Mouse (Mus musculus) heart, adult 2 months (tissue): ENCODE data around the gene Bptf. TPM values are rescaled to one million over a fixed set of nuclear protein-coding genes. Genes with fewer than 3 reads are reported as not detected.

Source experiments
- DNase-seq, 2 experiments: peaks; one replicate each; pipeline ENCODE4 v3.0.0; 2021
- H3K27ac ChIP-seq: fragments of 200-600 bp; 2 replicates; pipeline ENCODE4 v1.8.1; 2022
- H3K27me3 ChIP-seq: fragments of 200-500 bp; 2 replicates; pipeline ENCODE4 v1.6.1; 2012; ENCODE audit warnings: mild to moderate bottlenecking, low read length, inconsistent platforms, mixed read lengths; ENCODE audit not compliant: control insufficient read depth, insufficient read depth
- H3K36me3 ChIP-seq: fragments of 200-500 bp; 2 replicates; pipeline ENCODE4 v1.6.1; 2012; ENCODE audit warnings: low read length, inconsistent platforms; ENCODE audit not compliant: control insufficient read depth, insufficient read depth
- H3K4me1 ChIP-seq: fragments of 200-500 bp; 2 replicates; pipeline ENCODE4 v1.6.1; 2011; ENCODE audit warnings: low read length; ENCODE audit not compliant: control insufficient read depth, insufficient read depth
- H3K4me3 ChIP-seq: fragments of 200-600 bp; 2 replicates; pipeline ENCODE4 v1.8.1; 2022
- H3K79me2 ChIP-seq: fragments of 200-500 bp; replicated peaks from 2 replicates; pipeline ENCODE4 v1.6.1; 2012; ENCODE audit warnings: mild to moderate bottlenecking, inconsistent platforms, low read length, moderate library complexity, mixed read lengths; ENCODE audit not compliant: control insufficient read depth, insufficient read depth
- H3K9ac ChIP-seq: fragments of 200-500 bp; 2 replicates; pipeline ENCODE4 v1.6.1; 2012; ENCODE audit warnings: low read depth, mild to moderate bottlenecking, control low read depth, inconsistent platforms, low read length, mixed read lengths
- CTCF ChIP-seq: fragments of 200-600 bp; IDR thresholded peaks from 2 replicates; pipeline ENCODE4 v1.8.1; 2022; ENCODE audit warnings: antibody characterized with exemption, mild to moderate bottlenecking, moderate library complexity
- EP300 ChIP-seq: fragments of 200-500 bp; IDR thresholded peaks from 2 replicates; pipeline ENCODE4 v1.6.1; 2011; ENCODE audit warnings: low read depth, low read length, control low read depth; ENCODE audit not compliant: insufficient read depth
- POLR2A ChIP-seq: fragments of 200-500 bp; IDR thresholded peaks from 2 replicates; pipeline ENCODE4 v1.6.1; 2011; ENCODE audit warnings: mild to moderate bottlenecking, low read depth, low read length, control low read depth; ENCODE audit not compliant: insufficient read depth
- WGBS: fragments of 180-500 bp; shearing (Covaris S2); methylation state at CpG from one replicate; pipeline ENCODE4 v1.1.7; 2018; 5-methylcytosine and 5-hydroxymethylcytosine counted together
- intact Hi-C: fragments of 180-260 bp; cut with DNase I; formaldehyde crosslinking; loops from one replicate; pipeline ENCODE4 v1.15.1; 2025
- polyA plus RNA-seq: library from polyadenylated mRNA; depleted of rRNA; stranded (reverse); fragments of >200 nt; gene quantifications from 2 replicates; pipeline ENCODE4 v1.2.3, GENCODE M21; 2012
- total RNA-seq, 2 experiments: library from RNA; stranded (reverse); gene quantifications; 2 replicates each; pipeline ENCODE4 v1.2.3; 2021

Gene Bptf
- total and polyA plus RNA-seq, 3 experiments: 11.7 to 27.5 (median 25.6) TPM

GRCm38 (mm10) chr11:107044321-107044720 lies 87.6 kb downstream of the Bptf start:
- intact Hi-C loops: loop anchor here (2.0 kb wide), 1 partner anchor 194 kb away; no protein-coding TSS in a partner anchor
- H3K4me1 ChIP-seq: peaks cover 2% of the 10 kb centered on the region; the same call in 1 of the 2 replicates
- H3K27ac ChIP-seq: no peak overlapping the region
- no peak overlapping the region for H3K4me3 ChIP-seq
- TF ChIP-seq CTCF (peak; percentile 88), POLR2A (no peak)
- peak; percentile 63 to 66 for DNase-seq
- no peak overlapping the region for H3K9ac ChIP-seq
- WGBS: 18% methylated on average over 5 of the region's 5 CpGs
- H3K36me3 ChIP-seq: peaks cover 4% of the 10 kb centered on the region
- H3K27me3 ChIP-seq: no peaks in the 10 kb centered on the region
- no peaks in the 10 kb centered on the region for H3K79me2 ChIP-seq

GRCm38 (mm10) chr11:107043361-107043760 lies 88.6 kb downstream of the Bptf start:
- 87% methylated on average over 11 of the region's 11 CpGs for WGBS

GRCm38 (mm10) chr11:107041396-107041795 lies 90.5 kb downstream of the Bptf start:
- H3K27me3 ChIP-seq: no peaks in the 10 kb centered on the region
- H3K27ac ChIP-seq: no peak overlapping the region
- TF ChIP-seq CTCF (no peak), POLR2A (no peak), EP300 (no peak)
- H3K36me3 ChIP-seq: peaks cover 4% of the 10 kb centered on the region
- no peak overlapping the region for H3K4me3 ChIP-seq
- intact Hi-C loops: no loop called here
- H3K9ac ChIP-seq: no peak overlapping the region
- 45% methylated on average over 3 of the region's 3 CpGs for WGBS
- H3K79me2 ChIP-seq: no peaks in the 10 kb centered on the region
- DNase-seq: no peak
- peaks cover 2% of the 10 kb centered on the region; the same call in 1 of the 2 replicates for H3K4me1 ChIP-seq

More at GRCm38 (mm10) chr11:107043361-107043760, 88.6 kb downstream of the Bptf start:
- no peak for DNase-seq
- H3K9ac ChIP-seq: no peak overlapping the region
- intact Hi-C loops: loop anchor here (2.0 kb wide), 1 partner anchor 15 kb away; no protein-coding TSS in a partner anchor
- H3K27me3 ChIP-seq: no peaks in the 10 kb centered on the region
- no peaks in the 10 kb centered on the region for H3K79me2 ChIP-seq
- no peak overlapping the region for H3K4me3 ChIP-seq
- no peak overlapping the region for H3K27ac ChIP-seq
- H3K4me1 ChIP-seq: peaks cover 2% of the 10 kb centered on the region; the same call in 1 of the 2 replicates
- TF ChIP-seq EP300: no peak
- TF ChIP-seq POLR2A: no peak
- TF ChIP-seq CTCF: no peak
- peaks cover 4% of the 10 kb centered on the region for H3K36me3 ChIP-seq

- 93% methylated on average over 5 of the region's 5 CpGs for WGBS
- peaks cover 2% of the 10 kb centered on the region for H3K36me3 ChIP-seq
- H3K27ac ChIP-seq: no peak overlapping the region
These were observed 92.5 kb downstream of the Bptf start for GRCm38 (mm10) chr11:107039417-107039816.

GRCm38 (mm10) chr11:107034085-107034810 lies 97.7 kb downstream of the Bptf start:
- intact Hi-C loops: no loop called here
- Histone ChIP-seq H3K79me2 (no peaks in the 10 kb centered on the region), H3K36me3 (no peaks in the 10 kb centered on the region), H3K9ac (no peak overlapping the region), H3K27me3 (no peaks in the 10 kb centered on the region), H3K4me1 (no peaks in the 10 kb centered on the region), H3K27ac (no peak overlapping the region), H3K4me3 (no peak overlapping the region)
- no peak for DNase-seq
- TF ChIP-seq EP300 (no peak), POLR2A (no peak), CTCF (no peak)
- WGBS: 87% methylated on average over 10 of the region's 10 CpGs

More at GRCm38 (mm10) chr11:107039417-107039816, 92.5 kb downstream of the Bptf start:
- no peak overlapping the region for H3K4me3 ChIP-seq
- H3K27me3 ChIP-seq: no peaks in the 10 kb centered on the region
- no peaks in the 10 kb centered on the region for H3K79me2 ChIP-seq
- TF ChIP-seq EP300: no peak
- TF ChIP-seq CTCF: no peak
- no peak for TF ChIP-seq POLR2A
- no peak overlapping the region for H3K9ac ChIP-seq
- H3K4me1 ChIP-seq: no peaks in the 10 kb centered on the region; the same call in 1 of the 2 replicates
- no peak for DNase-seq
- intact Hi-C loops: no loop called here

- peaks cover 2% of the 10 kb centered on the region for H3K4me1 ChIP-seq
- no peak overlapping the region for H3K9ac ChIP-seq
- TF ChIP-seq POLR2A: no peak
- TF ChIP-seq EP300: no peak
- TF ChIP-seq CTCF: no peak
- H3K79me2 ChIP-seq: no peaks in the 10 kb centered on the region
- no peaks in the 10 kb centered on the region for H3K27me3 ChIP-seq
- no peaks in the 10 kb centered on the region for H3K36me3 ChIP-seq
- intact Hi-C loops: no loop called here
- 54% methylated on average over 7 of the region's 7 CpGs for WGBS
- H3K4me3 ChIP-seq: no peak overlapping the region
- no peak for DNase-seq
- H3K27ac ChIP-seq: no peak overlapping the region
These were observed 100.3 kb downstream of the Bptf start for GRCm38 (mm10) chr11:107031635-107032034.
